Mouse (Mus musculus) hindbrain, embryonic 16.5 days (tissue): ENCODE data around the gene Ddx21. TPM values are rescaled to one million over a fixed set of nuclear protein-coding genes. Genes with fewer than 3 reads are reported as not detected.

ENCODE experiments used
- ATAC-seq: fragments of 200-750 bp; cut with Nextera tagmentation; 2 replicates; pipeline ENCODE4 v1.8.0; 2017; ENCODE audit warnings: moderate TSS enrichment, moderate library complexity
- H3K27ac ChIP-seq: fragments of 300-500 bp; sonication (generic); 2 replicates; pipeline ENCODE4 v1.5.1; 2014; ENCODE audit warnings: low read depth, mild to moderate bottlenecking, control low read depth, low read length, moderate library complexity
- H3K27me3 ChIP-seq: fragments of 300-500 bp; sonication (generic); replicated peaks from 2 replicates; pipeline ENCODE4 v1.6.1; 2014; ENCODE audit warnings: low read length; ENCODE audit not compliant: control insufficient read depth, insufficient read depth
- H3K36me3 ChIP-seq: fragments of 300-500 bp; sonication (generic); 2 replicates; pipeline ENCODE4 v1.6.1; 2014; ENCODE audit warnings: mild to moderate bottlenecking, low read length, moderate library complexity, mixed read lengths; ENCODE audit not compliant: control insufficient read depth, insufficient read depth
- H3K4me1 ChIP-seq: fragments of 300-500 bp; sonication (generic); 2 replicates; pipeline ENCODE4 v1.6.1; 2014; ENCODE audit warnings: low read depth, low read length; ENCODE audit not compliant: control insufficient read depth, insufficient read depth
- H3K4me2 ChIP-seq: fragments of 300-500 bp; sonication (generic); 2 replicates; pipeline ENCODE4 v1.6.1; 2014; ENCODE audit warnings: mild to moderate bottlenecking, low read length, control low read depth, moderate library complexity
- H3K4me3 ChIP-seq: fragments of 300-500 bp; sonication (generic); 2 replicates; pipeline ENCODE4 v1.5.1; 2014; ENCODE audit warnings: mild to moderate bottlenecking, low read length, control low read depth, moderate library complexity
- H3K9ac ChIP-seq: fragments of 300-500 bp; sonication (generic); 2 replicates; pipeline ENCODE4 v1.6.1; 2014; ENCODE audit warnings: low read depth, mild to moderate bottlenecking, control low read depth, low read length, moderate library complexity
- H3K9me3 ChIP-seq: fragments of 300-500 bp; sonication (generic); 2 replicates; pipeline ENCODE4 v1.6.1; 2014; ENCODE audit warnings: mild to moderate bottlenecking, low read length, moderate library complexity; ENCODE audit not compliant: control insufficient read depth
- WGBS: fragments of 180-500 bp; shearing (Covaris S2); extraction: QIAGEN DNeasy Blood & Tissue Kit; methylation state at CpG from one replicate; pipeline ENCODE4 v1.1.7; 2014; 5-methylcytosine and 5-hydroxymethylcytosine counted together
- polyA plus RNA-seq: library from polyadenylated mRNA; unstranded; fragments of >200 nt; fragmentation: Nextera tagmentation; extraction: Ambion mirVana; gene quantifications from 2 replicates; pipeline ENCODE4 v1.2.1, GENCODE M21; 2015

The Ddx21 gene
- polyA plus RNA-seq, 1 experiment from 2014 or later = 10.6 TPM

DNA sequence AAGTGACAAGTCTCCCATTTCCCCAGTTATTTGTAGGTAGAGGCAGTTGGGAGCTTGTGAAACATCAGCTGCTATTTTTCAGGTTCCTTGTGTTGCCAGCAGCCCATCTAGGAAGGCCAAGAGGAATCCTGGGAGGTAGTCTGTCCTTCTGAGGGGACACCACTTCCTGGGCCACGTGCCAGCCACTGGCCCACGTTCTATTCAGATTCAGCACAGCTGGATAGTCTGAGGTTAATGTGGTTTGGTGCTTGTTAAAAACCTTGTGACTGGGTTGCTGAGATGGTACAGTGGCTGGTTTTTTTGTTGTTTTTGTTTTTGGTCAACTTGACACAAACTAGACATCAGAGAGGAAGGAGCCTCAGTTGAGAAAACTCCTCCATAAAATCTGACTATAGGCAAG is 69.2 kb downstream of the Ddx21 start:
- H3K27ac ChIP-seq = no peak overlapping the region
- H3K36me3 ChIP-seq = no peaks in the 10 kb centered on the region
- H3K4me2 ChIP-seq = no peak overlapping the region
- no peak overlapping the region for H3K9ac ChIP-seq
- no peak for ATAC-seq
- no peaks in the 10 kb centered on the region for H3K27me3 ChIP-seq
- H3K4me1 ChIP-seq = no peaks in the 10 kb centered on the region
- WGBS = 50% methylated on average over 2 of the region's 2 CpGs
- H3K9me3 ChIP-seq = no peaks in the 10 kb centered on the region
- H3K4me3 ChIP-seq = no peak overlapping the region

Other genes with a start within 250 kb of the Ddx21 start
- 161 and 164 TPM in 2 replicates for gene Hk1, start 222.4 kb downstream of the Ddx21 start, polyA plus RNA-seq
- 0.61 and 0.68 TPM in 2 replicates for gene Hkdc1, start 179.8 kb downstream of the Ddx21 start, polyA plus RNA-seq
- gene 4930507D05Rik, start 152.8 kb downstream of the Ddx21 start, polyA plus RNA-seq = 1.4 and 1.8 TPM in 2 replicates
- 20.9 and 21.3 TPM in 2 replicates for gene Supv3l1, start 152.5 kb downstream of the Ddx21 start, polyA plus RNA-seq
- 60.5 and 61.1 TPM in 2 replicates for gene Vps26a, start 115.5 kb downstream of the Ddx21 start, polyA plus RNA-seq
- gene Srgn, start 74.8 kb downstream of the Ddx21 start, polyA plus RNA-seq = 10.0 and 14.0 TPM in 2 replicates
- 73.2 and 73.6 TPM in 2 replicates for gene Kif1bp, start 23.8 kb downstream of the Ddx21 start, polyA plus RNA-seq
- 76.3 and 82.0 TPM in 2 replicates for gene Ddx50, start 48.9 kb upstream of the Ddx21 start, polyA plus RNA-seq
- 3.5 and 4.3 TPM in 2 replicates for gene Stox1, start 123.8 kb upstream of the Ddx21 start, polyA plus RNA-seq
- 86.0 and 95.9 TPM in 2 replicates for gene Ccar1, start 190.0 kb upstream of the Ddx21 start, polyA plus RNA-seq